Mouse (Mus musculus) CH12.LX (cell line): ENCODE measurements around the gene Elovl6. TPM values are rescaled to one million over a fixed set of nuclear protein-coding genes. Genes with fewer than 3 reads are reported as not detected.

ENCODE experiments used
- DNase-seq: peaks from one replicate; pipeline ENCODE4 v3.0.0-alpha.2; 2013; ENCODE audit errors: extremely low read depth
- H3K27ac ChIP-seq: 2 replicates; pipeline ENCODE4 v1.5.1; 2012; ENCODE audit warnings: low read depth, mild to moderate bottlenecking, control low read depth, moderate library complexity; ENCODE audit not compliant: insufficient read depth
- H3K27me3 ChIP-seq: replicated peaks from 2 replicates; pipeline ENCODE3; 2012; ENCODE audit warnings: inconsistent platforms
- H3K36me3 ChIP-seq, 2 experiments: replicated peaks in 1 of 2; 2 replicates each; pipeline versions ENCODE3 to v1.6.1; 2012; ENCODE audit warnings: inconsistent platforms in 1 of 2, low read length in 1 of 2, mild to moderate bottlenecking in 1 of 2, mixed read lengths in 1 of 2, moderate library complexity in 1 of 2; ENCODE audit not compliant: control insufficient read depth in 1 of 2, insufficient read depth in 1 of 2
- H3K4me1 ChIP-seq, 2 experiments: 2 replicates each; pipeline ENCODE4 v1.6.1; 2012; ENCODE audit warnings: inconsistent platforms in 1 of 2, moderate library complexity in 1 of 2; ENCODE audit not compliant: insufficient read depth in 2 of 2, control insufficient read depth in 1 of 2
- H3K4me2 ChIP-seq: 2 replicates; pipeline ENCODE4 v1.6.1; 2012; ENCODE audit warnings: low read depth, mild to moderate bottlenecking, control low read depth; ENCODE audit not compliant: poor library complexity, insufficient read depth, severe bottlenecking
- H3K4me3 ChIP-seq, 3 experiments: fragments of 150-350 bp in 1 of 3; sonication (generic) in 1 of 3; replicated peaks in 1 of 3; 2 replicates each; pipeline versions ENCODE3 to v1.5.1; 2011 to 2012; ENCODE audit warnings: low read depth in 2 of 3, low read length in 2 of 3, mild to moderate bottlenecking in 2 of 3, moderate library complexity in 2 of 3, control low read depth in 1 of 3, improper control_type of control experiment in 1 of 3, inconsistent platforms in 1 of 3, mixed read lengths in 1 of 3; ENCODE audit not compliant: poor library complexity in 1 of 3
- H3K79me2 ChIP-seq: replicated peaks from 2 replicates; pipeline ENCODE4 v1.6.1; 2012; ENCODE audit warnings: mild to moderate bottlenecking, moderate library complexity; ENCODE audit not compliant: control insufficient read depth, poor library complexity, insufficient read depth, severe bottlenecking; ENCODE audit errors: extremely low read depth
- H3K9ac ChIP-seq: 2 replicates; pipeline ENCODE4 v1.6.1; 2012; ENCODE audit warnings: low read depth, mild to moderate bottlenecking, control low read depth, moderate library complexity; ENCODE audit not compliant: insufficient read depth
- H3K9me3 ChIP-seq: replicated peaks from 2 replicates; pipeline ENCODE3; 2012; ENCODE audit warnings: low read length, inconsistent platforms, mixed read lengths
- E2F4 ChIP-seq: IDR thresholded peaks from 2 replicates; pipeline ENCODE4 v1.6.1; 2011; ENCODE audit warnings: low read depth, low read length, improper control_type of control experiment; ENCODE audit not compliant: insufficient replicate concordance
- ELF1 ChIP-seq: IDR thresholded peaks from 2 replicates; pipeline ENCODE4 v1.6.1; 2014; ENCODE audit warnings: low read depth, mild to moderate bottlenecking, inconsistent platforms, low read length, improper control_type of control experiment
- ETS1 ChIP-seq: conservative IDR thresholded peaks from 2 replicates; pipeline ENCODE4 v1.6.1; 2012; ENCODE audit warnings: low read depth, mild to moderate bottlenecking, inconsistent platforms, low read length, improper control_type of control experiment, moderate library complexity
- GABPA ChIP-seq: IDR thresholded peaks from 2 replicates; pipeline ENCODE4 v1.6.1; 2012; ENCODE audit warnings: low read depth, low read length, improper control_type of control experiment, inconsistent platforms; ENCODE audit not compliant: insufficient replicate concordance
- IRF4 ChIP-seq: IDR thresholded peaks from 2 replicates; pipeline ENCODE4 v1.6.1; 2014; ENCODE audit warnings: low read depth, mild to moderate bottlenecking, inconsistent platforms, low read length, improper control_type of control experiment
- KAT2A ChIP-seq: IDR thresholded peaks from 2 replicates; pipeline ENCODE4 v1.6.1; 2012; ENCODE audit warnings: low read length, improper control_type of control experiment, inconsistent platforms; ENCODE audit not compliant: insufficient replicate concordance
- MAFK ChIP-seq: IDR thresholded peaks from 2 replicates; pipeline ENCODE4 v1.6.1; 2011; ENCODE audit warnings: low read length, improper control_type of control experiment; ENCODE audit not compliant: insufficient replicate concordance
- MAZ ChIP-seq: IDR thresholded peaks from 2 replicates; pipeline ENCODE4 v1.6.1; 2012; ENCODE audit warnings: low read depth, mild to moderate bottlenecking, inconsistent platforms, low read length, improper control_type of control experiment, moderate library complexity
- MXI1 ChIP-seq: IDR thresholded peaks from 2 replicates; pipeline ENCODE4 v1.6.1; 2011; ENCODE audit warnings: mild to moderate bottlenecking, low read depth, low read length, improper control_type of control experiment
- NRF1 ChIP-seq: IDR thresholded peaks from 2 replicates; pipeline ENCODE4 v1.6.1; 2014; ENCODE audit warnings: low read depth, mild to moderate bottlenecking, inconsistent platforms, low read length, improper control_type of control experiment, moderate library complexity
- PAX5 ChIP-seq: IDR thresholded peaks from 2 replicates; pipeline ENCODE4 v1.6.1; 2012; ENCODE audit warnings: low read length, inconsistent platforms, mixed read lengths
- RAD21 ChIP-seq: IDR thresholded peaks from 2 replicates; pipeline ENCODE4 v1.6.1; 2011; ENCODE audit warnings: low read depth, mild to moderate bottlenecking, low read length, improper control_type of control experiment, moderate library complexity
- SIN3A ChIP-seq: IDR thresholded peaks from 2 replicates; pipeline ENCODE4 v1.6.1; 2012; ENCODE audit warnings: low read length, improper control_type of control experiment, inconsistent platforms
- TBP ChIP-seq: conservative IDR thresholded peaks from 2 replicates; pipeline ENCODE4 v1.6.1; 2011; ENCODE audit warnings: low read depth, low read length, improper control_type of control experiment
- USF2 ChIP-seq: conservative IDR thresholded peaks from 2 replicates; pipeline ENCODE4 v1.6.1; 2011; ENCODE audit warnings: low read depth, low read length, improper control_type of control experiment
- ZKSCAN1 ChIP-seq: IDR thresholded peaks from 2 replicates; pipeline ENCODE4 v1.6.1; 2012; ENCODE audit warnings: low read depth, inconsistent platforms, low read length, improper control_type of control experiment, borderline replicate concordance
- ZMIZ1 ChIP-seq: IDR thresholded peaks from 2 replicates; pipeline ENCODE4 v1.6.1; 2012; ENCODE audit warnings: low read depth, mild to moderate bottlenecking, inconsistent platforms, low read length, improper control_type of control experiment
- ZNF384 ChIP-seq: IDR thresholded peaks from 2 replicates; pipeline ENCODE4 v1.6.1; 2012; ENCODE audit warnings: low read depth, low read length, improper control_type of control experiment, inconsistent platforms
- dilution Hi-C: fragments of 300-500 bp; cut with MboI; formaldehyde crosslinking; loops from 2 replicates; pipeline ENCODE4 v1.14.3; 2020; ENCODE audit warnings: low sequenced_read_pairs; ENCODE audit not compliant: extremely low pct_unique_long_range_greater_than_20kb, extremely low pct_ligation_motif_present
- in situ Hi-C: fragments of 300-500 bp; cut with MboI; formaldehyde crosslinking; loops from 3 replicates; pipeline ENCODE4 v1.14.3; 2019; ENCODE audit warnings: low sequenced_read_pairs, low pct_ligation_motif_present, low pct_unique_long_range_greater_than_20kb, mixed read lengths
- polyA plus RNA-seq: library from polyadenylated mRNA; unstranded; fragments of >175 nt; gene quantifications from 2 replicates; pipeline ENCODE4 v1.2.1, GENCODE M21; 2012; ENCODE audit warnings: low read depth; ENCODE audit not compliant: insufficient read length
- total RNA-seq, 2 experiments: library from RNA; depleted of rRNA; stranded (reverse); fragments of 300-350 nt in 1 of 2; fragments of >200 nt in 1 of 2; gene quantifications; 2 replicates each; pipeline ENCODE4 v1.2.3; 2012 to 2014

The Elovl6 gene
- total and polyA plus RNA-seq, 3 experiments: 1.7 to 6.8 (median 6.0) TPM

DNA sequence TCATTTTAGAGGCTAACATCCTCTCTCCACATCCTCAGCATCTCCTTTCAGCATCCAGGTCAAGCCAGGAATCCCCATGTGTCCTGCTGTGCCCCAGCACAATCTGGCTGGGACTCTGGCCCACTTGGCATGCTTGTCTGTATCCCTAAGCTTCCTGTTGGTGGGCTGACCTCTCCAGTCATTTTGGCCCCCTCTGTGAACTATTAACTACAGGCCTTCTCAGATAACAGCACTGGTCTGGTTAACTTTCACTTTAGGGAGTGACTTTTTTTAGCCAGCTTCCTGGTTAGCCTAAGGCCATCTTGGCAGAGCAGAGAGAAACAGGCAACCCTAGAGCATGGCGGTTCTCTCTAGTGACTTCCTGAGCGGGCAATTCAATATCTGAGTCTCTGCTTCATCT lies 82.1 kb downstream of the Elovl6 start:
- no peak for DNase-seq
- H3K4me1 ChIP-seq: peaks cover 5 to 6% of the 10 kb centered on the region in 2 experiments; a peak in 3 of 4 replicates

GRCm38 (mm10) chr3:129617450-129617849 lies 85.3 kb downstream of the Elovl6 start:
- Histone ChIP-seq H3K4me3 (no peak overlapping the region), H3K27me3 (no peaks in the 10 kb centered on the region), H3K9ac (no peak overlapping the region), H3K9me3 (no peaks in the 10 kb centered on the region), H3K4me1 (peaks cover 5 to 8% of the 10 kb centered on the region in 2 experiments; a peak in 3 of 4 replicates), H3K36me3 (peaks cover 0 to 4% of the 10 kb centered on the region in 2 experiments), H3K4me2 (no peak overlapping the region), H3K27ac (no peak overlapping the region), H3K79me2 (no peaks in the 10 kb centered on the region)
- in situ Hi-C loops: no loop called here
- TF ChIP-seq NRF1: no peak
- no peak for TF ChIP-seq MAFK
- no peak for TF ChIP-seq IRF4
- no peak for TF ChIP-seq SIN3A
- TF ChIP-seq GABPA: no peak
- TF ChIP-seq ETS1: no peak
- TF ChIP-seq E2F4: no peak
- TF ChIP-seq ZNF384: no peak
- TF ChIP-seq RAD21: no peak
- no peak for TF ChIP-seq TBP
- no peak for TF ChIP-seq MXI1
- TF ChIP-seq PAX5: no peak
- TF ChIP-seq ELF1: no peak
- DNase-seq: no peak
- dilution Hi-C loops: no loop called here

More for the DNA sequence above, 82.1 kb downstream of the Elovl6 start:
- no peaks in the 10 kb centered on the region for H3K9me3 ChIP-seq
- TF ChIP-seq NRF1 (no peak), ZMIZ1 (no peak), KAT2A (no peak), MXI1 (no peak), MAZ (no peak), USF2 (no peak), IRF4 (no peak), ZKSCAN1 (no peak), ELF1 (0 out of 2 replicates have a peak, but pooled peaks have one; percentile 12)
- TF ChIP-seq, all 38 proteins: peak for 1
- Histone ChIP-seq H3K9ac (no peak overlapping the region), H3K4me3 (no peak overlapping the region), H3K27me3 (no peaks in the 10 kb centered on the region), H3K4me2 (no peak overlapping the region), H3K36me3 (peaks cover 0 to 6% of the 10 kb centered on the region in 2 experiments), H3K79me2 (no peaks in the 10 kb centered on the region), H3K27ac (no peak overlapping the region)
- dilution Hi-C loops (no loop called here), in situ Hi-C loops (no loop called here)
